Mouse (Mus musculus) megakaryocyte-erythroid progenitor cell, adult 5-6 weeks (primary cell): Measurements from ENCODE around the gene Rps29. TPM values are rescaled to one million over a fixed set of nuclear protein-coding genes. Genes with fewer than 3 reads are reported as not detected.

Source experiments
- ATAC-seq: replicated peaks from 2 replicates; pipeline ENCODE4 v1.8.0; 2016; ENCODE audit warnings: mild to moderate bottlenecking, inconsistent platforms; ENCODE audit not compliant: severe bottlenecking, poor library complexity, low FRiP score, low TSS enrichment
- total RNA-seq, 2 experiments: library from RNA; stranded (forward) in 1 of 2; stranded (reverse) in 1 of 2; fragments of 200-1000, 215-1000 nt in 1 of 2; fragments of >200 nt in 1 of 2; fragmentation: Nextera tagmentation in 1 of 2; gene quantifications; 2 replicates each; pipeline ENCODE4 v1.2.3; 2014 to 2017

The Rps29 gene
- total RNA-seq, 2 experiments from 2014 or later = 2,681 to 4,457 TPM

DNA sequence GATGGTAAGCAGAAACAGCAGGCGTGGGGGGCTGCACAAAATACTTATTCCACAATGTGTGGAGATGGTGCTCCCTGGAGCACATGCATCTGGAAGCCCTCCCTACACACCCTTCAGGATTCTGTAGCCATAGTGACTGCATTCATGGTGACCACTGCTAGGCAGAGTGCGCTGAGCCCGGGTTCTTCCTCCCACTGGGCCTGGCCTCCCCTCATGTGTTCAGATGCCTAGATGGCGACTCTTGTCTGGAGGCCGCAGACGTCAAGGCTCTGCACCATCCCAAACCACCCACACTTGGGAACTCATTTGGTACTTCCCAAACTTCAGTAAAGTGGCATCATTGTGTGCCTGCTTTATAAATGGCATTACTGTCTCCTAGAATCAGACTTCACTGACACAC, 15.5 kb downstream of the Rps29 start:
- ATAC-seq = no peak

DNA sequence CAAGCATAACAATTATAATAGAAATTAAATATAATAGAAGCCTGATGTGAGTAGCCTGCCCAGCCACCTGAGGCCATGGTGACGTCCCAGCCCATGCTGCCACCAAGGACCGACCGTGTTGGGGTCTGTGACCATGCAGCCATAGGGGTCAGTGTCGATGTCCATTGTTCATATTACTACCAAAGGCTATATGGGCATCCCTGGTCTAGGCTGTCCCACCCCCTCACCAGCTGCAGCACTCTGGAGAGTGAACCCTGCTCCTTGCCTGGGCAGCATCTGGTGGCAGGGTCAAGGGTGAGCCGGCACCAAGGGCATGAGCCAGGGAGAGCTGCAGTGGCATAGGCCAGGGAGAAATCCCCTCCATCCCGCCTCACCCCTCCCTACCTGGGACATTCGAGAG, 19.1 kb downstream of the Rps29 start:
- no peak for ATAC-seq

DNA sequence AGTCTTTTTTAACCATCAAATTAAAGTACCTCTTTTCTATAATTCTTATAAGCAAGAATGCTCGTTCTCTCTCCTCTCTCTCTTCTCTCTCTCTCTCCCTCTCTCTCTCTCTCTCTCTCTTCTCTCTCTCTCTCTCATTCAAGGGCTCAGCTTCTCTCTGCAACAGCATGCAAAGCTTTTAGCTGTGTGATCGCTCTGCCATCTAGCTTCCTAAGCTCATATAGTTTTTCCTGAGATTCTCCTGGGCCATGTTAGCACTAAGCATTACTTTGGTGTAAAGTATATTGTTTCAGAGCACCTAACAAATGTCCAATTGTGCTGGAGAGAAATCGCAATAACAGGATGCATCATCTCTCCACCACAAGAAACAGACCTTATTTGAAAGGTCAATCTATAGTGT, 19.8 kb downstream of the Rps29 start:
- no peak for ATAC-seq

DNA sequence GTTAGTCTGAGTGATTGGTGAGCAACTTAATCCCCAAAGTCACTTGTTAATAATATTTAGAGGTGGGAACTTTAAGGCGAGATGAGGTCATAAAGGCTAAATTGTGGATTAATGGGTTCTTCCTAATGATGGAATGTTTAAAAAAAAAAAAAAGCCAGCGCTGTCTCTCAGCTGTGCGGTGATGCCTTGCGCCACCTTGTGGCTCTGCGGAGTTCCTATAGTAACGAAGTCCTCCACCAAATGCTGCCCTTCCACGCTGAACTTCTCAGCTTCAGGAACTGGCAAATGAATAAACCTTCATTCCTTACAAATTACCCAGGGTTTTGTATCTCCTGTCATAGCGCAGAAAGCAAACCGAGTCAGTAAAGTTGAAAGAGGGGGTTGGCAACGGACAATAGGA, 27.0 kb downstream of the Rps29 start:
- ATAC-seq = peak; percentile 65; the same call in 1 of the 2 replicates

DNA sequence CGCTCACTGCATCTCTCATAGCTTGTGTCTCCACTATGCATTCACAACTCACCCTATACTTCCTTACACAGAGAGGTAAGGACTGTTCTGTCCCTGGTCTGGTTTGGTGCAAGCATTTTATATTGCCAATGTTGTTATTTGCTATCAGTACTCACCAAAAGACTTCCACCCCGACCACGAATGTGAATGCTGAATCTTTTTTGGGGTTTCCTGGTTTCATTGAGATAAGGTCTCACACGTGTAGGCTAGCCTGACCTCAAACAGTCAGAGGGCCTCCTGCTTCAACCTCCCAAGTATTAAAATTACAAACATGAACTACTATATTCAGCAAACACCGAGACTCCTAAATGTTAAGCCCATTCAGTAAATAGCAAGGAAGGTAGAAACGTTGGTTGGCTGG, 27.7 kb downstream of the Rps29 start:
- peak; percentile 50 for ATAC-seq

DNA sequence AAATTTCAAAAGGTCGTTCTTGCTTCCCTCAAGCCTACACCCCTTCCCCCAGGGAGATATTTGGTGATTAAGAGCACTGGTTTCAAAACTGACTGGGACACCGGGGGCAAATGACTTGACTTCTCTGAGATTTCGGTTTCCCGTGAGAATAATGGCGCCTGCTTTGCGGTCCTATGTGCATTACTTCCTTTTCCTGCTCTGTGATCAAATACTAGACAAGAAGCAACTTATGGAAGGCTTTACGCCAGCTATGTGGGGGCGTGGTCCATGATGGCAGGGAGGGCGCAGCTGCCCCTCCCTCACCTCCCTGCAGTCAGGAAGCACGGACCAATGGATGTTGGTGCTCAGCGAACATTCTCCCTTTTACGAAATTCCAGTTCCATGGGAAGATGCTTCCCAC, 28.5 kb downstream of the Rps29 start:
- no peak for ATAC-seq

DNA sequence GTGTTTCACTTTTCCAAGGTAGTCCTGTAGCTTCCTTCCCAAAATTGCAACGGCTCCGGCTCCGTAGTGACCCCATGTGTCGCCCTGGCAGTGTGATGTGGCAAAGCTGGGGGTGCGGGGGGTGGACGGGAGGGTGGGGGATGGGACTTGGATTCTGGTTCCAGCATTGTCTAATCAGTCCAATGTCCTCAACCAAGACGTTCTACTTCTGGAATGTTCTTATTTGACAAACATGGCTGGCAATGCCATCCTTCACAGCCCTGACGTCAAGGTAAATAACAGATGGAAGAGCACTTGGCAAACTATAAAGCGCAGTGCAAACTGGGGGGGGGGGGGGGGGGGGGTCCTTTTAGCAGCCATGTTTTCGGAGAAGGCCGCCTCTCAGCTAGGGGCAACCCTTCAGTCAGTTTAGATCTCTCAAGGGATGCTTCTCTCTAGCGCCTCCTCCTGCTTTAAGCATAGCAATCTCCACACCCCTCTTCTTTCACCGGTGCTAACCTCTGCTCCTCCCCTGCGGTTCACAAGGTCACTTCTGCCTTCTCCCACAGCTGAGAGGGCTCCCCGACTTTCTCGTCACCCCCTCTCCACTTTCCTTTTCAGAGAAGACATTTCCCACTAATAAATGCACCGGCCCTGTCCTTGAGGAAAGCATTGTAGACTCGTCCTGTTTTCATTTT, 29.2 kb downstream of the Rps29 start:
- 0 out of 2 replicates have a peak, but pooled peaks have one; percentile 34 for ATAC-seq

DNA sequence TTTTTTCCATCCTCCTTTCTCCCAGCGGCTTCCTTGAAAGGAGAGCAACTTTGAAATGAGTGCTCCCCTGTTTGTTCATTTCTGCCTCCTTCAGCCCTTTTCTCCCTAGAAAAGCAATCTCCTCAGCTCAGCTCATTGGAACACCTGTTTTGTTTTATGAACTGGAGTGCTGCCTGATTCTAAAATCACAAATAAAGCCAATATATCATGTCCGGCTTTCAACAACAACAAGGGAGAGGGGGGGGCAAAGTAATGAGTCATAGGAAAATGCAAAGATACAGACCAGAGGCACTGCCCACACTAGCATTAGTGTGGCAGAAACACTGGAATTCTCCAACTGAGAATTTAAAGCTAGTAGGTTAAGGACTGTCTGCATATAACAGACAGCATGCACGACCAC, 31.4 kb downstream of the Rps29 start:
- ATAC-seq = no peak

DNA sequence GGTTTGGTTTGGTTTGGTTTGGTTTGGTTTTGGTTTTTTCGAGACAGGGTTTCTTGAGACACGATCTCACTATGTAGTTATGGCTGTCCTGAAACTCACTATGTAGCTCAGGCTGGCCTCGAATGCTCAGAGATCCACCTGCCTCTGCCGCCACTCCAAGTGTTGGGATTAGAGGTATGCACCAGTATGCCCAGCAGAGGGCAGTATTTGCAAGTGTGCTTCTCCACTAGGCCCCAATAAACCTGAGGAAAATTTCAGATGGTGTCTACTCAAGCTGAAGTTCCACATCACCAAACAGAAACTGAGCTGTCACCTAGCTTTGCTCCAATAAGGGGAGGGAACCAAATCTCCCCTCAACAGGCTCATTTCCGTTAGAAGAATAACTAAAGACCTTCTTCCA, 31.8 kb downstream of the Rps29 start:
- ATAC-seq = peak; percentile 60; the same call in 1 of the 2 replicates

DNA sequence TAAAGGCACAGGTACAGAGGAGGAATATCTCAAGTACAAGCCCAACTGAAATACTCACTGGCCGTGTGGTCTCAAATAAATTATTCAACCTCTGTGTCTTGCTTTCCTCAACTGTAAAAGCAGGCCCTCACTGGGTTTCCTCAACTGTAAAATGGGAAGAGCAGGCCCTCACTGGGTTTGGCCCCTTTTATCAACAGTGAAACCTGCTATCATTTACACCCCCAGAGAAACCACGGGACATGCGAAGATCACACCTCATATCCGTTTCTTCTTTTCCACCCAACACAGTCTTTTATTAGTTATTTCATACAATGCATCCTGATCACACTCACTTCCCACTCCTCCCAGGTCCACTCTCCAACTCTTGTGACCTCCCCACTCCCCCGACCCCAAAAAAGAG, 33.9 kb downstream of the Rps29 start:
- ATAC-seq = no peak

DNA sequence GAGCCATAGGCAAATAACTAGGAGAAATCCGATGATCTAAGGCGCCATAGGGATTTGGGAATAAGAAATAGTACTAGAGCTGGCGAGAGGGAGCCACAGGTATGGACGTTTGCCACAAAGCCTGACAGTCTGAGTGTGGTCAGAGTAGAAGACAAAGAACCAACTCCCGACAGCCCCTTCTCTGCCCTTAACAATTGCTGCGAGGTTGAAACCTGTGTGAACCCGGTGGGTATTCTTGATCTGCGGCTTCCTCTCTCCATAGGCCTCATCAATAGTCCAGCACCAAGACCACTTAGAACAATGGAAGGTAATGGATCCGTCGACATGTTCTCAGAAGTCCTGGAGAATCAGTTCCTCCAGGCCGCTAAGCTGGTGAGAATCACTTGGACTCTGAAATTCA, 36.2 kb downstream of the Rps29 start:
- ATAC-seq = peak; percentile 57; the same call in 1 of the 2 replicates

DNA sequence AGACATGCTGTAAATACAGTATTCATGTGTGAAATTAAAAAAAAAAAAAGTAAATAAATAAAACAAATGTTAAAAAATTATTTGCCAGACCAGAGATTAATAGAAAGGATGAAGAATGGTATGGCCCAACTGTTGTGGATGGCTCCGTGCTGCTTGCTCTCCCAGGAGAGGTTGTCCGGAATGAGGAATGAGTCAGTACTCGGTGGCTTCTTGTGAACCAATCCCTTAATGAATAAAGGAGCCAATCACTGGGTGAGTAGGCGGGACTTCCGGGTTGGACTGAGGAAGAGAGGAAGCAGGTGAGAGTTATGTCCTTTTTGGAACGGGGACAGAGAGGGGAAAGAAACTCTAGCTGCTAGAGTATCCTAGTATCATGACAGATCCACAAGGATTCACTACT, 39.1 kb downstream of the Rps29 start:
- ATAC-seq = no peak

Other genes with a start within 250 kb of the Rps29 start
- 29.1 and 39.8 TPM in 2 replicates for gene Lrr1, start 9.6 kb upstream of the Rps29 start, total RNA-seq (2014; fragmentation: Nextera tagmentation)
- 6.3 and 18.6 TPM in 2 replicates for gene Lrr1, start 9.6 kb upstream of the Rps29 start, total RNA-seq (2017)
- 987 and 1,085 TPM in 2 replicates for gene Rpl36al, start 24.9 kb upstream of the Rps29 start, total RNA-seq (2014; fragmentation: Nextera tagmentation)
- 1,369 and 1,396 TPM in 2 replicates for gene Rpl36al, start 24.9 kb upstream of the Rps29 start, total RNA-seq (2017)
- 30.1 and 32.4 TPM in 2 replicates for gene Mgat2, start 25.0 kb upstream of the Rps29 start, total RNA-seq (2014; fragmentation: Nextera tagmentation)
- 69.0 and 75.7 TPM in 2 replicates for gene Mgat2, start 25.0 kb upstream of the Rps29 start, total RNA-seq (2017)
- 7.8 and 24.2 TPM in 2 replicates for gene Gm49383, start 37.9 kb upstream of the Rps29 start, total RNA-seq (2014; fragmentation: Nextera tagmentation)
- 42.3 and 48.1 TPM in 2 replicates for gene Gm49383, start 37.9 kb upstream of the Rps29 start, total RNA-seq (2017)
- gene Dnaaf2, start 39.2 kb upstream of the Rps29 start, total RNA-seq (2014; fragmentation: Nextera tagmentation) = 2.4 and 11.9 TPM in 2 replicates
- gene Dnaaf2, start 39.2 kb upstream of the Rps29 start, total RNA-seq (2017) = 6.0 and 10.7 TPM in 2 replicates
- gene Gm49384, start 45.1 kb upstream of the Rps29 start, total RNA-seq (2014; fragmentation: Nextera tagmentation) = 24.6 and 33.2 TPM in 2 replicates
- 18.5 and 30.4 TPM in 2 replicates for gene Gm49384, start 45.1 kb upstream of the Rps29 start, total RNA-seq (2017)
- gene Pole2, start 69.0 kb upstream of the Rps29 start, total RNA-seq (2014; fragmentation: Nextera tagmentation) = 67.3 and 69.2 TPM in 2 replicates
- 39.8 and 44.5 TPM in 2 replicates for gene Pole2, start 69.0 kb upstream of the Rps29 start, total RNA-seq (2017)
- 6.3 and 9.5 TPM in 2 replicates for gene Klhdc1, start 82.0 kb upstream of the Rps29 start, total RNA-seq (2014; fragmentation: Nextera tagmentation)
- gene Klhdc1, start 82.0 kb upstream of the Rps29 start, total RNA-seq (2017) = 7.3 and 7.7 TPM in 2 replicates
- gene Klhdc2, start 137.5 kb upstream of the Rps29 start, total RNA-seq (2014; fragmentation: Nextera tagmentation) = 55.9 and 87.4 TPM in 2 replicates
- gene Klhdc2, start 137.5 kb upstream of the Rps29 start, total RNA-seq (2017) = 90.1 and 107 TPM in 2 replicates
- 70.0 and 101 TPM in 2 replicates for gene Nemf, start 198.0 kb upstream of the Rps29 start, total RNA-seq (2014; fragmentation: Nextera tagmentation)
- 168 and 179 TPM in 2 replicates for gene Nemf, start 198.0 kb upstream of the Rps29 start, total RNA-seq (2017)
- 76.7 and 105 TPM in 2 replicates for gene Arf6, start 213.0 kb upstream of the Rps29 start, total RNA-seq (2014; fragmentation: Nextera tagmentation)
- 98.8 and 150 TPM in 2 replicates for gene Arf6, start 213.0 kb upstream of the Rps29 start, total RNA-seq (2017)
- gene Gm9887, start 213.3 kb upstream of the Rps29 start, total RNA-seq (2014; fragmentation: Nextera tagmentation) = not detected in 2 replicates
- not detected in 2 replicates for gene Gm9887, start 213.3 kb upstream of the Rps29 start, total RNA-seq (2017)